Mouse (Mus musculus) neural tube, embryonic 13.5 days (tissue): Measurements from ENCODE around the gene Aifm3. TPM values are rescaled to one million over a fixed set of nuclear protein-coding genes. Genes with fewer than 3 reads are reported as not detected.
"Not testable (repeated sequence)": the region's sequence is repeated elsewhere in the genome, so short reads cannot be mapped to it uniquely, and the experiment has no call there.

ENCODE experiments used
- ATAC-seq: fragments of 200-750 bp; cut with Nextera tagmentation; 2 replicates; pipeline ENCODE4 v1.8.0; 2017; ENCODE audit warnings: low read depth, mild to moderate bottlenecking, moderate TSS enrichment, moderate library complexity
- H3K27ac ChIP-seq: fragments of 300-500 bp; sonication (generic); replicated peaks from 2 replicates; pipeline ENCODE4 v1.5.1; 2015; ENCODE audit warnings: moderate library complexity, mild to moderate bottlenecking, inconsistent platforms
- H3K27me3 ChIP-seq: fragments of 300-500 bp; sonication (generic); 2 replicates; pipeline ENCODE4 v1.6.1; 2015; ENCODE audit warnings: mild to moderate bottlenecking, inconsistent platforms
- H3K36me3 ChIP-seq: fragments of 300-500 bp; sonication (generic); 2 replicates; pipeline ENCODE4 v1.6.1; 2015; ENCODE audit warnings: mild to moderate bottlenecking, inconsistent platforms
- H3K4me1 ChIP-seq: fragments of 300-500 bp; sonication (generic); replicated peaks from 2 replicates; pipeline ENCODE4 v1.6.1; 2015; ENCODE audit warnings: inconsistent platforms
- H3K4me2 ChIP-seq: fragments of 300-500 bp; sonication (generic); 2 replicates; pipeline ENCODE4 v1.6.1; 2015; ENCODE audit warnings: inconsistent platforms, mild to moderate bottlenecking, moderate library complexity
- H3K4me3 ChIP-seq: fragments of 300-500 bp; sonication (generic); 2 replicates; pipeline ENCODE4 v1.5.1; 2015; ENCODE audit warnings: mild to moderate bottlenecking, inconsistent platforms
- H3K9ac ChIP-seq: fragments of 300-500 bp; sonication (generic); 2 replicates; pipeline ENCODE4 v1.6.1; 2015; ENCODE audit warnings: moderate library complexity, mild to moderate bottlenecking, inconsistent platforms
- H3K9me3 ChIP-seq: fragments of 300-500 bp; sonication (generic); 2 replicates; pipeline ENCODE4 v1.6.1; 2016; ENCODE audit warnings: inconsistent platforms
- WGBS: fragments of 180-500 bp; shearing (Covaris S2); methylation state at CpG from one replicate; pipeline ENCODE4 v1.1.7; 2015; 5-methylcytosine and 5-hydroxymethylcytosine counted together
- polyA plus RNA-seq: library from polyadenylated mRNA; unstranded; fragments of >200 nt; fragmentation: Nextera tagmentation; extraction: Ambion mirVana; gene quantifications from 2 replicates; pipeline ENCODE4 v1.2.1, GENCODE M21; 2015

The Aifm3 gene
- polyA plus RNA-seq, 1 experiment from 2014 or later = 2.6 TPM

GRCm38 (mm10) chr16:17530640-17531288, 41.4 kb downstream of the Aifm3 start, which contains the start of gene Thap7:
Gene Thap7, minus strand, starts transcription at chr16:17531136.
- peak within 1 kb of the TSS; percentile 76 for H3K4me3 ChIP-seq
- H3K27me3 ChIP-seq = no peaks in the 10 kb centered on the region
- peak within 1 kb of the TSS; percentile 96 for H3K4me2 ChIP-seq
- H3K27ac ChIP-seq = peak within 1 kb of the TSS; percentile 97
- peak; percentile 96 for ATAC-seq
- peak within 1 kb of the TSS; percentile 92 for H3K9ac ChIP-seq
- H3K9me3 ChIP-seq = no peaks in the 10 kb centered on the region
- peaks cover 33% of the 10 kb centered on the region for H3K36me3 ChIP-seq
- H3K4me1 ChIP-seq = peaks cover 27% of the 10 kb centered on the region
- WGBS = 1% methylated on average over 67 of the region's 67 CpGs

GRCm38 (mm10) chr16:17532271-17532670, 42.9 kb downstream of the Aifm3 start:
- Histone ChIP-seq H3K27me3 (no peaks in the 10 kb centered on the region), H3K4me2 (peak overlapping the region; percentile 96), H3K36me3 (peaks cover 18% of the 10 kb centered on the region), H3K9ac (no peak overlapping the region), H3K4me3 (no peak overlapping the region), H3K4me1 (peaks cover 27% of the 10 kb centered on the region), H3K9me3 (no peaks in the 10 kb centered on the region), H3K27ac (no peak overlapping the region)
- ATAC-seq = no peak
- WGBS = 66% methylated on average over 4 of the region's 4 CpGs

- Histone ChIP-seq H3K9ac (no peak overlapping the region), H3K27ac (no peak overlapping the region), H3K36me3 (peaks cover 13% of the 10 kb centered on the region), H3K4me2 (no peak overlapping the region), H3K4me3 (no peak overlapping the region), H3K27me3 (no peaks in the 10 kb centered on the region), H3K9me3 (no peaks in the 10 kb centered on the region), H3K4me1 (peaks cover 27% of the 10 kb centered on the region)
- ATAC-seq = no peak
- WGBS = 78% methylated on average over 14 of the region's 14 CpGs
These were observed 43.4 kb downstream of the Aifm3 start for GRCm38 (mm10) chr16:17532676-17533329.

DNA sequence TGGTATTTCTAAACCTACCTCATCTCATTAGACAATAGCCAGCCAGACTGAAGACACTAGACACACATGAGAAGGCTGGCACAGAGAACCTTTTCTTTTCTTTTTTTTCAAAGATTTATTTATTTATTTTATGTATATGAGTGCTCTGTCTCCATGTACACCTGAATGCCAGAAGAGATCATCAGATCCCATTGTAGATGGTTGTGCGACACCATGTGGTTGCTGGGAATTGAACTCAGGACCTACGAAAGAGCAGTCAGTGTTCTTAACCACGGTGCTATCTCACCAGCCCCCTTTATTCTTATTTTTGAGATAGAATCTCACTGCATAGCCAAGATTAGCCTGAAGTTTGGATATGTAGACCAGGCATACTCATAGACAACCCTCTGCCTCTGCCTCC, 47.2 kb downstream of the Aifm3 start:
- WGBS = 90% methylated on average over 3 of the region's 3 CpGs
- Histone ChIP-seq H3K9me3 (no peaks in the 10 kb centered on the region), H3K4me1 (peaks cover 7% of the 10 kb centered on the region), H3K36me3 (no peaks in the 10 kb centered on the region), H3K4me3 (no peak overlapping the region), H3K9ac (no peak overlapping the region), H3K27me3 (0 out of 2 replicates have a peak, but pooled peaks cover 3% of the 10 kb centered on the region), H3K4me2 (no peak overlapping the region), H3K27ac (no peak overlapping the region)
- ATAC-seq = no peak

DNA sequence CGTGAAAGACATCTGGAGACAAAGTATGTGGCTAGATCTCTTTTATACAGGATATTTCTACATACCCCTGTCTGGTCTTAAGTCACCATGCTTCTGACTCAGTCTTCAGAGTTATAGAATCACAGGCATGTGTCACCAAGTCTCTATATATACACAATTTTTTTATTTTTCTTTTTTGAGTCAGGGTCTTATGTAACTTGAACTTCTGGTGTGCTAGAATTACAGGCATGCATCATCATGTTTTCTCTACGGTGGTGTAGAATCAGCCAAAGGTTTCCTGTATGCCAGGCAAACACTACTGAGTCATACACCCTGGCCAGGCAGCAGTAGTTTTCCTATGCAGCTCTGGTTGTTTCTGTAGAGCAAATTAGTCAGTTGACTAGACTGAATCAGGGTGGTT, 53.2 kb downstream of the Aifm3 start:
- Histone ChIP-seq H3K36me3 (no peaks in the 10 kb centered on the region), H3K27me3 (peaks cover 3% of the 10 kb centered on the region; the same call in 1 of the 2 replicates), H3K9ac (no peak overlapping the region), H3K4me3 (no peak overlapping the region), H3K4me2 (no peak overlapping the region), H3K27ac (no peak overlapping the region), H3K4me1 (no peaks in the 10 kb centered on the region), H3K9me3 (no peaks in the 10 kb centered on the region)
- ATAC-seq = no peak
- WGBS = 81% methylated on average over 2 of the region's 2 CpGs

- WGBS = 90% methylated on average over 7 of the region's 7 CpGs
These were observed 63.4 kb downstream of the Aifm3 start for GRCm38 (mm10) chr16:17552837-17553236.

GRCm38 (mm10) chr16:17553910-17554685, 64.7 kb downstream of the Aifm3 start:
- Histone ChIP-seq H3K9ac (peak overlapping the region; percentile 42; the same call in 1 of the 2 replicates), H3K36me3 (no peaks in the 10 kb centered on the region), H3K27ac (peak overlapping the region; percentile 73), H3K9me3 (no peaks in the 10 kb centered on the region), H3K4me3 (peak overlapping the region; percentile 19), H3K4me1 (peaks cover 29% of the 10 kb centered on the region), H3K4me2 (peak overlapping the region; percentile 50), H3K27me3 (no peaks in the 10 kb centered on the region)
- WGBS = 5% methylated on average over 18 of the region's 18 CpGs
- ATAC-seq = peak; percentile 79

More at GRCm38 (mm10) chr16:17552837-17553236, 63.4 kb downstream of the Aifm3 start:
- no peak for ATAC-seq
- Histone ChIP-seq H3K9ac (no peak overlapping the region), H3K36me3 (no peaks in the 10 kb centered on the region), H3K27me3 (no peaks in the 10 kb centered on the region), H3K9me3 (no peaks in the 10 kb centered on the region), H3K27ac (no peak overlapping the region), H3K4me1 (peaks cover 18% of the 10 kb centered on the region), H3K4me2 (no peak overlapping the region), H3K4me3 (no peak overlapping the region)

DNA sequence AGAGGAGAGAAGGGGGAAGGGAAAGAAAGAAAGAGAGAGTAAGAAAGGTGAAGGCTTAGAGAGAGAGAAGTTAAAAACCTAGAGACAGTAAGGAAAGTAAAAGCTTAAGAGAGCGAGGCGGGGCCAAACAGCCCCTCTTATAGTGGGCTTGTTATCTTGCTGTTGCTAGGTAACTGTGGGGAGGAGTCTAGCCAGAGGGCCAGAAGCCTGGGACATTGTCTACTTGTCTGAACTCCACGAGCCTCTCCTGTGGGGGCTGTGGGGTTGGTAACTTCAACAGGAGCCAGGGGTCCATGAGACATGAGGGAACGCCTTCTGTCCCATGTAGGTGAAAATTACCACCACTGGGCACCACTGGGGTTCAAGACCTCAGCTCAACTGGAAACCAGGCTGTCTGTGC, 65.3 kb downstream of the Aifm3 start:
- Histone ChIP-seq H3K4me2 (peak overlapping the region; percentile 50), H3K27ac (peak overlapping the region; percentile 73), H3K9ac (peak overlapping the region; percentile 42; the same call in 1 of the 2 replicates), H3K4me1 (peaks cover 32% of the 10 kb centered on the region)
- H3K36me3 ChIP-seq, H3K9me3 ChIP-seq, H3K4me3 ChIP-seq, H3K27me3 ChIP-seq: not testable (repeated sequence)
- 0 out of 2 replicates have a peak, but pooled peaks have one; percentile 41 for ATAC-seq
- 12% methylated on average over 4 of the region's 4 CpGs for WGBS

- H3K9me3 ChIP-seq = no peaks in the 10 kb centered on the region
- peaks cover 16% of the 10 kb centered on the region for H3K27me3 ChIP-seq
- no peak overlapping the region for H3K27ac ChIP-seq
- 88% methylated on average over 4 of the region's 4 CpGs for WGBS
- no peak overlapping the region for H3K4me2 ChIP-seq
- no peaks in the 10 kb centered on the region for H3K36me3 ChIP-seq
- H3K9ac ChIP-seq = no peak overlapping the region
- H3K4me1 ChIP-seq = peaks cover 37% of the 10 kb centered on the region
- H3K4me3 ChIP-seq = no peak overlapping the region
- no peak for ATAC-seq
These were observed 66.8 kb downstream of the Aifm3 start for GRCm38 (mm10) chr16:17556180-17556579.

- no peak overlapping the region for H3K4me2 ChIP-seq
- H3K4me3 ChIP-seq = no peak overlapping the region
- H3K9ac ChIP-seq = no peak overlapping the region
- H3K27me3 ChIP-seq = peaks cover 22% of the 10 kb centered on the region
- H3K9me3 ChIP-seq = no peaks in the 10 kb centered on the region
- H3K4me1 ChIP-seq = peaks cover 44% of the 10 kb centered on the region
- no peaks in the 10 kb centered on the region for H3K36me3 ChIP-seq
- no peak for ATAC-seq
- no peak overlapping the region for H3K27ac ChIP-seq
- 71% methylated on average over 4 of the region's 4 CpGs for WGBS
These were observed 67.5 kb downstream of the Aifm3 start for GRCm38 (mm10) chr16:17556907-17557306.
